Mouse (Mus musculus) CH12.LX (cell line): Measurements from ENCODE around the gene Hist1h3g. TPM values are rescaled to one million over a fixed set of nuclear protein-coding genes. Genes with fewer than 3 reads are reported as not detected.

Source experiments
- DNase-seq: peaks from one replicate; pipeline ENCODE4 v3.0.0-alpha.2; 2013; ENCODE audit errors: extremely low read depth
- H3K27ac ChIP-seq: 2 replicates; pipeline ENCODE4 v1.5.1; 2012; ENCODE audit warnings: low read depth, mild to moderate bottlenecking, control low read depth, moderate library complexity; ENCODE audit not compliant: insufficient read depth
- H3K27me3 ChIP-seq: replicated peaks from 2 replicates; pipeline ENCODE3; 2012; ENCODE audit warnings: inconsistent platforms
- H3K36me3 ChIP-seq, 2 experiments: replicated peaks in 1 of 2; 2 replicates each; pipeline versions ENCODE3 to v1.6.1; 2012; ENCODE audit warnings: inconsistent platforms in 1 of 2, low read length in 1 of 2, mild to moderate bottlenecking in 1 of 2, mixed read lengths in 1 of 2, moderate library complexity in 1 of 2; ENCODE audit not compliant: control insufficient read depth in 1 of 2, insufficient read depth in 1 of 2
- H3K4me1 ChIP-seq, 2 experiments: 2 replicates each; pipeline ENCODE4 v1.6.1; 2012; ENCODE audit warnings: inconsistent platforms in 1 of 2, moderate library complexity in 1 of 2; ENCODE audit not compliant: insufficient read depth in 2 of 2, control insufficient read depth in 1 of 2
- H3K4me2 ChIP-seq: 2 replicates; pipeline ENCODE4 v1.6.1; 2012; ENCODE audit warnings: low read depth, mild to moderate bottlenecking, control low read depth; ENCODE audit not compliant: poor library complexity, insufficient read depth, severe bottlenecking
- H3K4me3 ChIP-seq, 3 experiments: fragments of 150-350 bp in 1 of 3; sonication (generic) in 1 of 3; replicated peaks in 1 of 3; 2 replicates each; pipeline versions ENCODE3 to v1.5.1; 2011 to 2012; ENCODE audit warnings: low read depth in 2 of 3, low read length in 2 of 3, mild to moderate bottlenecking in 2 of 3, moderate library complexity in 2 of 3, control low read depth in 1 of 3, improper control_type of control experiment in 1 of 3, inconsistent platforms in 1 of 3, mixed read lengths in 1 of 3; ENCODE audit not compliant: poor library complexity in 1 of 3
- H3K79me2 ChIP-seq: replicated peaks from 2 replicates; pipeline ENCODE4 v1.6.1; 2012; ENCODE audit warnings: mild to moderate bottlenecking, moderate library complexity; ENCODE audit not compliant: control insufficient read depth, poor library complexity, insufficient read depth, severe bottlenecking; ENCODE audit errors: extremely low read depth
- H3K9ac ChIP-seq: 2 replicates; pipeline ENCODE4 v1.6.1; 2012; ENCODE audit warnings: low read depth, mild to moderate bottlenecking, control low read depth, moderate library complexity; ENCODE audit not compliant: insufficient read depth
- H3K9me3 ChIP-seq: replicated peaks from 2 replicates; pipeline ENCODE3; 2012; ENCODE audit warnings: low read length, inconsistent platforms, mixed read lengths
- BHLHE40 ChIP-seq: IDR thresholded peaks from 2 replicates; pipeline ENCODE4 v1.6.1; 2011; ENCODE audit warnings: mild to moderate bottlenecking, low read depth, low read length, improper control_type of control experiment
- CHD1 ChIP-seq: IDR thresholded peaks from 2 replicates; pipeline ENCODE4 v1.6.1; 2012; ENCODE audit warnings: low read depth, low read length, improper control_type of control experiment, inconsistent platforms
- CHD2 ChIP-seq: IDR thresholded peaks from 2 replicates; pipeline ENCODE4 v1.6.1; 2011; ENCODE audit warnings: low read length, improper control_type of control experiment
- CTCF ChIP-seq, 2 experiments: IDR thresholded peaks in 1 of 2; conservative IDR thresholded peaks in 1 of 2; 2 replicates each; pipeline ENCODE4 v1.5.1; 2011 to 2012; ENCODE audit warnings: low read depth in 2 of 2, low read length in 2 of 2, improper control_type of control experiment in 1 of 2, inconsistent platforms in 1 of 2, mild to moderate bottlenecking in 1 of 2, moderate library complexity in 1 of 2
- E2F4 ChIP-seq: IDR thresholded peaks from 2 replicates; pipeline ENCODE4 v1.6.1; 2011; ENCODE audit warnings: low read depth, low read length, improper control_type of control experiment; ENCODE audit not compliant: insufficient replicate concordance
- ELF1 ChIP-seq: IDR thresholded peaks from 2 replicates; pipeline ENCODE4 v1.6.1; 2014; ENCODE audit warnings: low read depth, mild to moderate bottlenecking, inconsistent platforms, low read length, improper control_type of control experiment
- EP300 ChIP-seq: IDR thresholded peaks from 2 replicates; pipeline ENCODE4 v1.6.1; 2011; ENCODE audit warnings: low read length, improper control_type of control experiment
- ETS1 ChIP-seq: conservative IDR thresholded peaks from 2 replicates; pipeline ENCODE4 v1.6.1; 2012; ENCODE audit warnings: low read depth, mild to moderate bottlenecking, inconsistent platforms, low read length, improper control_type of control experiment, moderate library complexity
- GABPA ChIP-seq: IDR thresholded peaks from 2 replicates; pipeline ENCODE4 v1.6.1; 2012; ENCODE audit warnings: low read depth, low read length, improper control_type of control experiment, inconsistent platforms; ENCODE audit not compliant: insufficient replicate concordance
- HCFC1 ChIP-seq: IDR thresholded peaks from 2 replicates; pipeline ENCODE4 v1.6.1; 2012; ENCODE audit warnings: low read depth, mild to moderate bottlenecking, inconsistent platforms, low read length, improper control_type of control experiment
- IRF4 ChIP-seq: IDR thresholded peaks from 2 replicates; pipeline ENCODE4 v1.6.1; 2014; ENCODE audit warnings: low read depth, mild to moderate bottlenecking, inconsistent platforms, low read length, improper control_type of control experiment
- JUND ChIP-seq: conservative IDR thresholded peaks from 2 replicates; pipeline ENCODE4 v1.6.1; 2011; ENCODE audit warnings: low read depth, low read length, improper control_type of control experiment
- KAT2A ChIP-seq: IDR thresholded peaks from 2 replicates; pipeline ENCODE4 v1.6.1; 2012; ENCODE audit warnings: low read length, improper control_type of control experiment, inconsistent platforms; ENCODE audit not compliant: insufficient replicate concordance
- MAFK ChIP-seq: IDR thresholded peaks from 2 replicates; pipeline ENCODE4 v1.6.1; 2011; ENCODE audit warnings: low read length, improper control_type of control experiment; ENCODE audit not compliant: insufficient replicate concordance
- MAX ChIP-seq: IDR thresholded peaks from 2 replicates; pipeline ENCODE4 v1.6.1; 2011; ENCODE audit warnings: low read length, improper control_type of control experiment
- MAZ ChIP-seq: IDR thresholded peaks from 2 replicates; pipeline ENCODE4 v1.6.1; 2012; ENCODE audit warnings: low read depth, mild to moderate bottlenecking, inconsistent platforms, low read length, improper control_type of control experiment, moderate library complexity
- MEF2A ChIP-seq: IDR thresholded peaks from 2 replicates; pipeline ENCODE4 v1.6.1; 2014; ENCODE audit warnings: low read depth, mild to moderate bottlenecking, inconsistent platforms, low read length, improper control_type of control experiment, borderline replicate concordance
- MXI1 ChIP-seq: IDR thresholded peaks from 2 replicates; pipeline ENCODE4 v1.6.1; 2011; ENCODE audit warnings: mild to moderate bottlenecking, low read depth, low read length, improper control_type of control experiment
- MYC ChIP-seq: IDR thresholded peaks from 2 replicates; pipeline ENCODE4 v1.6.1; 2011; ENCODE audit warnings: low read depth, mild to moderate bottlenecking, improper control_type of control experiment, low read length
- NRF1 ChIP-seq: IDR thresholded peaks from 2 replicates; pipeline ENCODE4 v1.6.1; 2014; ENCODE audit warnings: low read depth, mild to moderate bottlenecking, inconsistent platforms, low read length, improper control_type of control experiment, moderate library complexity
- POLR2A ChIP-seq: IDR thresholded peaks from 2 replicates; pipeline ENCODE4 v1.6.1; 2011; ENCODE audit warnings: low read depth, mild to moderate bottlenecking, improper control_type of control experiment, low read length
- RAD21 ChIP-seq: IDR thresholded peaks from 2 replicates; pipeline ENCODE4 v1.6.1; 2011; ENCODE audit warnings: low read depth, mild to moderate bottlenecking, low read length, improper control_type of control experiment, moderate library complexity
- RCOR1 ChIP-seq: conservative IDR thresholded peaks from 2 replicates; pipeline ENCODE4 v1.6.1; 2012; ENCODE audit warnings: low read depth, mild to moderate bottlenecking, inconsistent platforms, low read length, improper control_type of control experiment
- SIN3A ChIP-seq: IDR thresholded peaks from 2 replicates; pipeline ENCODE4 v1.6.1; 2012; ENCODE audit warnings: low read length, improper control_type of control experiment, inconsistent platforms
- SMC3 ChIP-seq: IDR thresholded peaks from 2 replicates; pipeline ENCODE4 v1.6.1; 2011; ENCODE audit warnings: low read depth, low read length, improper control_type of control experiment
- TBP ChIP-seq: conservative IDR thresholded peaks from 2 replicates; pipeline ENCODE4 v1.6.1; 2011; ENCODE audit warnings: low read depth, low read length, improper control_type of control experiment
- TCF12 ChIP-seq: IDR thresholded peaks from 2 replicates; pipeline ENCODE4 v1.6.1; 2014; ENCODE audit warnings: low read depth, mild to moderate bottlenecking, inconsistent platforms, low read length, improper control_type of control experiment
- UBTF ChIP-seq: IDR thresholded peaks from 2 replicates; pipeline ENCODE4 v1.6.1; 2012; ENCODE audit warnings: low read depth, mild to moderate bottlenecking, inconsistent platforms, low read length, improper control_type of control experiment, moderate library complexity
- USF1 ChIP-seq: IDR thresholded peaks from 2 replicates; pipeline ENCODE4 v1.6.1; 2014; ENCODE audit warnings: low read depth, mild to moderate bottlenecking, inconsistent platforms, low read length, improper control_type of control experiment
- USF2 ChIP-seq: conservative IDR thresholded peaks from 2 replicates; pipeline ENCODE4 v1.6.1; 2011; ENCODE audit warnings: low read depth, low read length, improper control_type of control experiment
- ZKSCAN1 ChIP-seq: IDR thresholded peaks from 2 replicates; pipeline ENCODE4 v1.6.1; 2012; ENCODE audit warnings: low read depth, inconsistent platforms, low read length, improper control_type of control experiment, borderline replicate concordance
- ZMIZ1 ChIP-seq: IDR thresholded peaks from 2 replicates; pipeline ENCODE4 v1.6.1; 2012; ENCODE audit warnings: low read depth, mild to moderate bottlenecking, inconsistent platforms, low read length, improper control_type of control experiment
- ZNF384 ChIP-seq: IDR thresholded peaks from 2 replicates; pipeline ENCODE4 v1.6.1; 2012; ENCODE audit warnings: low read depth, low read length, improper control_type of control experiment, inconsistent platforms
- dilution Hi-C: fragments of 300-500 bp; cut with MboI; formaldehyde crosslinking; loops from 2 replicates; pipeline ENCODE4 v1.14.3; 2020; ENCODE audit warnings: low sequenced_read_pairs; ENCODE audit not compliant: extremely low pct_unique_long_range_greater_than_20kb, extremely low pct_ligation_motif_present
- in situ Hi-C: fragments of 300-500 bp; cut with MboI; formaldehyde crosslinking; loops from 3 replicates; pipeline ENCODE4 v1.14.3; 2019; ENCODE audit warnings: low sequenced_read_pairs, low pct_ligation_motif_present, low pct_unique_long_range_greater_than_20kb, mixed read lengths
- polyA plus RNA-seq: library from polyadenylated mRNA; unstranded; fragments of >175 nt; gene quantifications from 2 replicates; pipeline ENCODE4 v1.2.1, GENCODE M21; 2012; ENCODE audit warnings: low read depth; ENCODE audit not compliant: insufficient read length
- total RNA-seq, 2 experiments: library from RNA; depleted of rRNA; stranded (reverse); fragments of 300-350 nt in 1 of 2; fragments of >200 nt in 1 of 2; gene quantifications; 2 replicates each; pipeline ENCODE4 v1.2.3; 2012 to 2014

Gene Hist1h3g
- total and polyA plus RNA-seq, 3 experiments: 3.4 to 608 (median 75.3) TPM

DNA sequence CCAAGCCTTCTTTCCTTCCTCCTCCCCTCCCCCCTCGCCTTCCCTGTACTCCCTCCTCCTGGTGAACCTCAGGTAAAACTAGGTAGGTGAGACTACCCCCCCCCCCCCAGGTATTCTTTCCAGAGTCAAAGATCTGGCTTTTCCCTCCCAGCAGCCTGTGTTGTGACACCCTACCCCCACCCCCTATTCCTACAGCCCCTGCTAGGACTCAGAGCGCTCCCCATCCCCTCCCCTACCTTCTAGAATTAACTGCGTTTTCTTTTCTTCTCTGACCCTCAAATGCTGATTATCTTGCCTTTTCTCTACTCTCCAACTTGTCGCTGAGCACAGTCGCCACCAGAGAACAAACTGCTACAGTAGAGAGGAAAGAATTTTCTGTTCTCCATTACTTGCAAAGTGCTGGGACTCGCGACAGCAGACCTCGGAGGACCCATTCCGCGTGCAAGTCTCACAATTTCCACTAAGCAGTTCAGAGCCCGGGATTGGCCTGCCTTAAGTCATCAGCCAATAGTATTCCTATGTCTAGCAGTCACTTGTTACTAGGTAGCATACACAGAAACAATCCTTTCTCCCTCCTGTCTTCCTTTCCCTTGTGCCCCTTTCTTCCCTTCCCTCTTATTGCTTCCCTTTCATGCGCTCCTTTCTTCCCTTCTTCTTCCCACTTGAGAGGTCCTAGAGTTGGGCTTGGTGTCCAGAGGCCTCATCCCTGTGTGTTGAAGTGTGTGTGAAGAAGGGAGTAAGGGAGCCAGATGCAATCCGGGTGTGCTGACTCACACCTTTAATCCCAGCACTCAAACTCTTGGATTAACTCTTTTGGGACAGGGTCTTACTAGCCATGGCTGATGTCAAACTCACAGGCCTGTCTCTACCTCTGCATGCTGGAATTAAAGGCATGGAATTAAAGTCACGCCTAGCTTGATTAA, 46.6 kb upstream of the Hist1h3g start, which contains the start of gene Btn2a2:
Gene Btn2a2, minus strand, starts transcription at position 458 of the 923 bp plus-strand sequence.
- peaks cover 2% of the 10 kb centered on the region for H3K27me3 ChIP-seq
- H3K9ac ChIP-seq: peak within 1 kb of the TSS; percentile 50
- no peaks in the 10 kb centered on the region for H3K9me3 ChIP-seq
- H3K4me2 ChIP-seq: peak within 1 kb of the TSS; percentile 96
- in situ Hi-C loops (no loop called here), dilution Hi-C loops (no loop called here)
- DNase-seq: peak; percentile 88
- peaks cover 0 to 19% of the 10 kb centered on the region in 2 experiments for H3K36me3 ChIP-seq
- H3K4me1 ChIP-seq: peaks cover 0 to 13% of the 10 kb centered on the region in 2 experiments; a peak in 2 of 4 replicates
- H3K27ac ChIP-seq: no peak within 1 kb of the TSS
- peak within 1 kb of the TSS; percentile 43 to 56 (median 49) for H3K4me3 ChIP-seq
- TF ChIP-seq UBTF: no peak
- TF ChIP-seq MAFK: no peak
- no peak for TF ChIP-seq MAZ
- 0 out of 2 replicates have a peak, but pooled peaks have one; percentile 20 for TF ChIP-seq ELF1
- no peak for TF ChIP-seq CTCF (conservative IDR thresholded peaks at IDR 0.05 in 1 of 2, IDR thresholded peaks at IDR 0.05 in 1 of 2; ENCODE audit: low read depth in 2 of 2, low read length in 2 of 2)
- no peak for TF ChIP-seq NRF1
- TF ChIP-seq SMC3: no peak
- TF ChIP-seq ETS1: no peak
- TF ChIP-seq SIN3A: no peak
- TF ChIP-seq E2F4: no peak
- no peak for TF ChIP-seq ZNF384
- TF ChIP-seq KAT2A: no peak
- TF ChIP-seq GABPA: no peak
- TF ChIP-seq ZMIZ1: no peak
- no peak for TF ChIP-seq MEF2A
- no peak for TF ChIP-seq ZKSCAN1
- no peak for TF ChIP-seq CHD1
- no peak for TF ChIP-seq TBP
- peak; percentile 93 for TF ChIP-seq MAX
- TF ChIP-seq USF2: no peak
- no peak for TF ChIP-seq USF1
- no peak for TF ChIP-seq RAD21
- TF ChIP-seq BHLHE40: peak; percentile 42; the same call in 1 of the 2 replicates
- no peak for TF ChIP-seq HCFC1
- TF ChIP-seq TCF12: 0 out of 2 replicates have a peak, but pooled peaks have one; percentile 22
- no peak for TF ChIP-seq EP300
- peak; percentile 66; the same call in 1 of the 2 replicates for TF ChIP-seq MYC
- peak; percentile 62; the same call in 1 of the 2 replicates for TF ChIP-seq JUND
- peak; percentile 41; the same call in 1 of the 2 replicates for TF ChIP-seq POLR2A
- no peak for TF ChIP-seq MXI1
- TF ChIP-seq CHD2: peak; percentile 99
- no peak for TF ChIP-seq IRF4
- no peak for TF ChIP-seq RCOR1
- no peaks in the 10 kb centered on the region for H3K79me2 ChIP-seq
